Mouse (Mus musculus): ENCODE measurements at regions not wholly inside any gene's neighbourhood (a gene's known extent, or its start where the extent isn't known, plus 50 kb on each side); places are given as distances from the start of the nearest gene placed in this dataset.

DNA sequence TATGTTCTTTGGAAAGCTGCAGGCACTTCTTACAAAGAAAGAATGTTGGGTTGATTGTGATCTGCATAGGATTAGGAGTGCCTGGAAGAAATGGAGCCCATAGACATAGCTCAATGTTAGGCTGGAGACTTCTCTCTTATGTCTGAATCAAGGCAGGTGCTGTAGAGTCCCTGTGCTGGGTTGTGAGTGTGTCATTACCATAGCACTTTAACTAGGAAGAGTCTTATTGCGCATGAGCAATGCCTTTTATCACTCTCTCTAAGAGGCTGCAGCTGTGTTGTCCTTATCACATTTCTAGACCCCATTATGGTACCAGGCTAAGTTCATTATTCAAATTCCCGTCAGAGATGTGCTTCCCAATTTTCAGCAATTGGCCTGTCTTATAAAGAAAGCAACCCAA is 412.6 kb downstream of the Amy2a5 start:
- Histone ChIP-seq H3K9me3 (no peaks in the 10 kb centered on the region), H3K27ac (replicated peaks) (no peak overlapping the region), H3K36me3 (no peaks in the 10 kb centered on the region), H3K4me3 (no peak overlapping the region), H3K4me2 (replicated peaks) (no peak overlapping the region), H3K9ac (replicated peaks) (no peak overlapping the region), H3K4me1 (no peaks in the 10 kb centered on the region), H3K27me3 (no peaks in the 10 kb centered on the region)
- 51% methylated on average over 2 of the region's 2 CpGs for WGBS
- peak; percentile 53; the same call in 1 of the 2 replicates for ATAC-seq (replicated peaks)

Data from forebrain, embryonic 15.5 days (tissue).